Mouse (Mus musculus): ENCODE measurements around the gene Apol9a. TPM values are rescaled to one million over a fixed set of nuclear protein-coding genes. Genes with fewer than 3 reads are reported as not detected.
"Not testable (repeated sequence)": the region's sequence is repeated elsewhere in the genome, so short reads cannot be mapped to it uniquely, and the experiment has no call there.

Apol9a gene
- 1 to 10 TPM; 1.7 to 2.0 TPM for total RNA-seq (2021)
- long read RNA-seq, experiment 1, partial matches to known transcripts = 0 of 3 reads
- long read RNA-seq, experiment 1, other reads (novel, unspliced or antisense) = 0 of 3 reads
- long read RNA-seq, experiment 2, partial matches to known transcripts = 0 of 4 reads
- long read RNA-seq, experiment 2, other reads (novel, unspliced or antisense) = 0 of 4 reads

DNA sequence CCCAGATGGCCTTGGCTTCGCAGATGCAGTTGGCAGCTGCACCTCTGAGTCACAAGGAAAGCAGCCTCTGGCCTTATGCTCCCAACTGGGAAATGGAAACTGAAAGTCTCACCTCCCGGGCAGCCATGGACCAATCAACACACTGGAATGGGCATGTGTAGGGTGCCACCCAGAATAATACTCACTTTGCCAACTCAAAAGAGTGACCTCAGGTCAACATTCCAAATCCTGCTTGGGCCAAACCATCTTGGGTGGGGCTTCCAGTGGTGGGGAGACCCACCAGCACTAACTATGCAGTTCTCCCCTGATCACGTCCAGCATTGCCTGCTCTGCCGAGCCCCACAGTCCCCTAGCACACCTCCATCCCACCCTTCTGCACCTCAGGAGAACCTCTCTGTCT lies at the start of gene Apol9a:
Apol9a (minus strand) TSS at position 101 of the 400 bp plus-strand sequence.
- DNase-seq = not testable (repeated sequence)

DNA sequence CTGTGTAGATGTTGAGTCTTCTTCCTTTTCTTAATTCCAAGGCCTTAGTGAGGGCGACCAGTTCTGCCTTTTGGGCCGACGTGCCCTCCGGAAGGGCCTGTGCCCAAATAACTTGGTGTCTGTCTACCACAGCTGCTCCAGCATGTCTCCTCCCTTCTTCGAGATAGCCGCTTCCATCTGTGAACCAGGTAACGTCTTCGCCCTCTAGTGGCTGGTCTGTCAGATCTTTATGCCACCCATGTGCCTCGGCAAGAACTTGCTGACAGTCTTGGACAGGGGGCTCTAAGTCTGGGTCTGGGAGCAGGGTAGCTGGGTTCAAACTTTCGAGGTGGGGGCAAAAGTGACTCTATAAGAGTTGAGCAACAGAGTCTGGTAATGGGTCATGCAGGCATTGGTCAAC lies 39.0 kb upstream of the Apol9a start:
- DNase-seq = peak; percentile 49 to 61

DNA sequence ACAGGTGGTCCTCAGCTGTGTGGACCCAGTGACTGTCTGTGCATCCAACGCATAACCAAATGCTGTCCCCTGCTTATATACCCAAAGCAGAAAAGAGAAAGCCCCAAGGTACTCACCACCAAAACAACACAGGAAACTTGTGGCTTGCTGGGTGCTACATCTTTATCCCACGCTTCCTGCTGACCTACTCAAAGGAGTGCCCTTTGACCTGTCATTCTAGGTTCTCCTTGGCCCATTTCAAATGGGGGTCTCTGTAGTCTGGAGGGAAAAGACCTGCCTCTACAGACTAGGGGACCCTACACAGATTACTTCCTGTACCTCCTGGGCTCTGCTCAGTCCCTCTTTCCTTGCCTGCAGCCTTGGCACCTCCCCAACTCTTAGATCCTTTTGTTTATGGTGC lies 36.5 kb upstream of the Apol9a start, which contains the start of gene Apol7b:
Apol7b (minus strand) TSS at position 101 of the 400 bp plus-strand sequence.
- DNase-seq = not testable (repeated sequence)

DNA sequence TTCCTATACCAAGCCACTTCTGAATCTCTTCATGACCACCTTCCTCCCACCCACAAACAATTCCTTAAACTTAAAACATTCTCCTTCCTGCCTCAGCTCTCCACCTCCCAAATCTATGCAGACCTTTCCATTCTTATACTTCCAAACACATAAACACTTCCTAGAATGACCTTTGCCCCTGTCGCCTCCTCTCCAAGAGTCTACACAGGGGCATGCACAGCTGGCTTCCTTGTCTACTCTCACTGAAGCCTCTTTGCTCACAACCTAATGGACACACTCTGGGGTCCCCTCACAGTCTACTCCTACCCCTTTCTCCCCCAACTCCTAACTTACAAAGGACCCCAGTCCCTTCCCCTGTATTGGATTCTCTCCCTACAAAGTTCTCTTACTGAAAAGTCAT lies 34.7 kb upstream of the Apol9a start:
- DNase-seq = not testable (repeated sequence)

DNA sequence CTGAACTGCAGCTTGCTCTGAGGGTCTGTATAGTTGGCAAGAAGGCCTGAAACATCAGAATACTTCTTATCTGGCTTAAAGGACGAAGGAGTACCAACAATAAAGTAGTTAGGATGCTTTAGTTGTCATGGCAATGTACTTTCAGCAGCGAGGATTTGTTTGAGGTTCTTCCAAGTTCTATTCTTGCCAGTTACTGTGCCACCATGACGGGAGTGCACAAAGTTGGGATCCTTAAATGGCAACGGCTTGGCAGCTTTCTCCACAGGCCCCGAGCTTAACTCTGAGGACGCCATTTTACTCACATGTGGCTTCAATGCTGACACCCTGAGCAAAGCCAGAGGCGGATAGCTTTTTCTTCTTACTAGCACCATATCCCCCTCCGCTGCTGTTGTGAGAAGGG lies 33.8 kb upstream of the Apol9a start:
- peak in 1 of 2 experiments; percentile 8 for DNase-seq

DNA sequence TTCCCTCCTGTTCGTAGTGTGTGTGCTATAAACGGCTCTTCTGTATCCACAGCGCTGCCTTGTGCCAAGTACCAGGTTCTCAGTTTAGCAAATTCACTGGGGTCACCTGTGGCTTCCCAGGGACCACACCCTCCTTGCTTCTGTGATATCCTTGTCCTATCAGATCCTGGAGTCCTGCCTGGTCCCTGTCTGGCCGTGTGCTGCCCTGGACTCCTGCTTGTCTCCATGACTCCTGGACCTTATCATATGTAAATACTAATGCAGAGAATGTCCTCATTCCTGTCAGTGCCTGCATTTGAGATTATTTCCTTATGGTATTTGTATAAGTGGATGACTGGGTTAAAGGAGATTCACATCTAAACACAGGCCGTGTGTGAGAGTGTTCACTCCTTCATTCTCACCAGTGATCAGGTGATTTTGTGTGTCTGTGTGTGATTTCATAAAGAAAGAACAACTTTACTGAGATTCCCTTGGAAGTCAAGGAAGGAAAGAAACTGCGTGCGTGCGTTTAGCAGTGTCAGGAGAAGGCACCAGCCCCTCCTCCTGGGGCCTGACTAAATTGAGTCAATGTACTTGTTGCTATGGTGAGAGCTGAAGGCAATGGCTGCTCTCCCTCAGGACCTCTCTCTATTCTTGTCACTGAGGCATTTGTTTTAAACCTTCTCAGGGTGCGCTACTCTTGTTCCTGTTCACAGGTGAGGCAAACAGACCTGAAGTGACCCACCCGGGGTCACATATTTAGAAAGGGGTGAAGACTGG lies 17.9 kb upstream of the Apol9a start:
- DNase-seq = not testable (repeated sequence)

DNA sequence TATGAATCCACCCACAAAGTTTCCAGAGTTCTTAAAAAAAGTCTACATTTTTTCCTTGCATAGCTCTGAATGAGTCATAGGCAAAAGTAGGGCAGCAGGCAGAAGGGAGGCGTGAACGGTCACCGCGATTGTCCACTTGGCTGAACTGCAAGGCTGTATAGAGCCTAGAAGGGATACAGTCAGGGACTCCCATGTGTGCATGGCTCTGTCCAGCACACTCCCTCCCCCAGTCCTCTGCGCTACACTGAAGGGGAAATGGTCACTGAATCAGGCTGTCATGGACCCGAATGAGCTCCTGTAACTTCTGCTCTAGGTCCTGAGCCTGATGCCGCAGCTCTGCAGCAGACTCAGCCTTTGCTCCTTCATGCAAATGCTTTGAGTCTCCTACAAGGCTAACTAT lies 12.0 kb upstream of the Apol9a start:
- peak; percentile 25 to 35 for DNase-seq

DNA sequence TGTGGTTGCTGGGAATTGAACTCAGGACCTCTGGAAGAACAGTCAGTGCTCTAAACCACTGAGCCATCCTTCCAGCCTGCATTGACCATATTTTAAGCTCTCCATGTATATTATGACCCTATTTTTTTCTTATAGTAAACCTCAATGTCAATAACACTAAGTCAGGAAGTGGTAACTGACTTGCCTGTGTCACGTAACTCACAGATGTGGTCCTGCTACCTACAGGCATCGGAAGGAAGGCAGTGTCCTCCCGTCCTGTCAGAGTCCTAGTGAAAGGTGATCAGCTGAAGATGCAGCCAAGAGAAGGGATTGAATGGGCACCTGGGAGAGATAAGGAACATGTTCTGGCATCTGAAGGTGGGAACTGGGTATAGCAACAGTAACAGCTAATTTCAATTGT lies 8.7 kb upstream of the Apol9a start:
- DNase-seq = not testable (repeated sequence)

DNA sequence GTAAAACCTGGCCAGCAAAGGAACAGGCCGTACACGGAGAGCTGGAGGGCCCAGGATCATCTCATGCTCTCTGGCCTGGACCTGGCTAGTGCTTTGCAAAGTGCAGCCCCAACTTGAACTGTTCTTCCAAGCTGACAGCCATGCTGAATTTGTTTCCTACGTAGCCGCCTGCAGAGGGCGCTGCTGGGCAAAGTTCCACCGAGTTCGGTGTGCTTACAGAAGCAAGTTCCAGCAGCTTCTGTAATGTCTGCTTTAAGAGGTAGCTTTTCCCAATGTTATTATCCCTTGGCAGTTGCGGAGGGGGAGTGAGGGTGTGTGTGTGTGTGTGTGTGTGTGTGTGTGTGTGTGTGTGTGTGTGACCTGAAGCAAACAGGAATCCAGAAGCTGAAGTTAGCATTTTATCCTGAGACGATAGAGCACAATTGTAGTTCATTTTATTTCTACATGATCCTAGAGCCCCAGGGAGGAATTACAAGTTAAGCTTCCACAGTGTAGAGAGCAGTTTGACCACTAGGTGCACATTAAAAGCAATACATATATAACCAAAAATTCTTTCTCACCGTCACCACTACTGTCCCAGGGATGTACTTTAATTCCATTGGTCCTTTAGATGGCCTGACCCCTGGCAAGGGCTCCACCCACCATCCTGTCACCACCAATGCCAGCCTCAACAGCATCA lies 5.9 kb upstream of the Apol9a start:
- DNase-seq = not testable (repeated sequence)

DNA sequence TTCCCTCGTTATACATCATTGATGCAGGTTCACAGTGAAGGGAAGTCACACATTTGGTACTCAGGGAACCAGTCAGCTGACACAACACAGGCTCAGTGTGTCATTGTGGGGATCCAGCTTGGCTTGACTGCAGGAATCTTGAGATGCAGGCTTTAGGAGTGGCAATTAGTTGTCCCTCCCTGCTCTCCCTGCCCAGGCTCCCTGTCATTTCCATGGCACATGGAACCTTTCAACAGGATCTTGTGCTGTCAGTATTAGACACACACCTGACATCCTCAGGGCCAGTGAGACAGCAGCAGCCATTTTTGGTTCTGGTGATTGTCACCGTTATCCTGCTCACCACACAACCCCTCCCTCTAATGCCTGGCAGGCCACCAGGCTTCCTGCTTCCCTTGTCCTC lies 4.7 kb upstream of the Apol9a start:
- not testable (repeated sequence) for DNase-seq

DNA sequence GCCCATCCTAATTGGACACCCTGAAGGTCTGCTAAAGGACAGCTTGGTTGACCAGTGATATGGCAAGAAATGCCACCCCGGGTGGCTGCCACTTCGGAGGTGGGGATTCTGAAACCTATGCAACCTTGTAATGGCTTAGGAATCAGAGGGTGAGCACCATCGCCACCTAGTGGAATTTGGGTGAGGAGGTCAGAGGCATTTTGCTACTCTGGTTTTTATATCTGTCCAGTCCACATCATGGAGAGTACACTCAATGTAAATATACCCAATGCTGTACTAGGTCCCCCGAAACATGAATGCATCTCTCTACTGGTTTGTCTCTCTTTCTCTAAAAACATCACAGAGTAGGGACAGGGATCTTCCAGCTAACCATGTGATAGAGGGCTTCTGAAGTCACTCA lies 1.8 kb upstream of the Apol9a start:
- not testable (repeated sequence) for DNase-seq

DNA sequence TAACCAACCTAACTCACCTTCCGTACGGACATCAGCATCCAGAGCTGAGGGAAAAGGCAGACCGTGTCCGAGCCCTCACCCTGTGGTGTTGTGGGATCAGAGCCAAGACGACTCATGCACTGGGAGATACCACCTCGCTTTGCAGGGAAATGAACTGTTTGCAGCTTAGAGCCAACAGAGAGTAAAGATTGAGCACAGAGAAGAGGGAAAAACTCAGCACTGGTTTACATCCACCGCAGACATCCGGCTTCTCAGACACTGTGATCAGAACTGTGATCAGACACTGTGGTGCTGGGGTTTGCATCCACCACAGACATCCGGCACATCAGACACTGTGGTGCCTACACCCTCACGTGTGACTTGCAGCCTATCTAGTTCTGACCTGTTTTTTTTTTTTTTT lies 4.6 kb downstream of the Apol9a start:
- peak; percentile 22 to 29 for DNase-seq

DNA sequence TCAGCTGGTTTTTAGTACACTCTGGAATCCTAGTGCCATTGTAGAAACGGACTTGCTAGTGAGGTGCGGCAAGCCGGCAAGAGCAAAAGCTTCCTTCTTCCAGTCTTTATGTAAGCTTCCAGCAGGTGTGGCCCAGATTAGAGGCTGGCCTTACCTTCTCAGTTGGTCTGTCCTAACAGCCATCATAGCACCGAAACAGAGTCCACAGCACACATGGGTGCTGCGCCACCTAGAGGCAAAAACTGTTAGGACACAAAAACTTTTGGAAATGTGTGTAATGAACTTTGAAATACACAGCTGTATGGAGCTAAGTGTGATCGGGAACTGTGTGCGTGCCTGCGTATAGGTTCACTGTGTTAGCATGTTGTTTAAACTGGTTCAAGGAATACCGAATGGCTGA lies 11.9 kb downstream of the Apol9a start, which contains the start of gene Apol7a:
Apol7a (minus strand) TSS at position 84 of the 400 bp plus-strand sequence.
- peak; percentile 25 to 63 for DNase-seq

DNA sequence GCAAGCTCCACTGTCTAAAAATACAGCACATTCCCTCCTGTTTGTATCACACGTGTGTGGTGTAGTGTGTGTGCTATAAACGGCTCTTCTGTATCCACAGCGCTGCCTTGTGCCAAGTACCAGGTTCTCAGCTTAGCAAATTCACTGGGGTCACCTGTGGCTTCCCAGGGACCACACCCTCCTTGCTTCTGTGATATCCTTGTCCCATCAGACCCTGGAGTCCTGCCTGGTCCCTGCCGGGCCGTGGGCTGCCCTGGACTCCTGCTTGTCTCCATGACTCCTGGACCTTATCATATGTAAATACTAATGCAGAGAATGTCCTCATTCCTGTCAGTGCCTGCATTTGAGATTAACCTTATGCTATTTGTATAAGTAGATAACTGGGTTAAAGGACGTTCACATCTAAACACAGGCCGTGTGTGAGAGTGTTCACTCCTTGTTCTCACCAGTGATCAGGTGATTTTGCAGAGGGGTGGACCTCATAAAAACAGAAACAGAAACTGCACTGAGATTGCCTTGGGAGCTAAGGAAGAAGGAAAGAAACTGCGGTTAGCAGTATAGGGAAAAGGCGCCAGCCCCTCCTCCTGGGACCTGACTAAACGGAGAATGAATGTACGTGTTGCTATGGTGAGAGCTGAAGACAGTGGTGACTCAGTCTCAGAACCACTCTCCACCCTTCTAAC lies 13.3 kb downstream of the Apol9a start:
- DNase-seq = peak; percentile 53

DNA sequence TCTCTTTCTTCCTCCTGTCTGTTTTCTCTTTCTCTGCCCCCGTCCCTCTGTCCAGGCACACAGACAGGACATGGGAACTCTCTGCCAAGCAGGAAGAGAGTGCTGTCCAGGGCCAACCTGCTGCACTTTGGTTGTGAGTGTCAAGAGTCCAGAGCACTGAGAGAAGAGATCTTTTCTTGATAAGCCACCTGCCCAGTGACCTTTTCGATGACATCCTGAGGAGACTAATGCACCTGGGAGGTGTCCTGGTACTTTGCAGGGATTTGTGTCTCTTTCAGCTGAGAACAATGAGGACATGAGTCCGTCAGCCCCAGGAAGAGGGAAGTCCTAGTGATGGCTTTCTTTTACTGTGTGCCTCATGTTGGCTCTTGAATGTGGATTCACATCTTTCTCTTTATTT lies 17.1 kb downstream of the Apol9a start:
- DNase-seq = not testable (repeated sequence)

DNA sequence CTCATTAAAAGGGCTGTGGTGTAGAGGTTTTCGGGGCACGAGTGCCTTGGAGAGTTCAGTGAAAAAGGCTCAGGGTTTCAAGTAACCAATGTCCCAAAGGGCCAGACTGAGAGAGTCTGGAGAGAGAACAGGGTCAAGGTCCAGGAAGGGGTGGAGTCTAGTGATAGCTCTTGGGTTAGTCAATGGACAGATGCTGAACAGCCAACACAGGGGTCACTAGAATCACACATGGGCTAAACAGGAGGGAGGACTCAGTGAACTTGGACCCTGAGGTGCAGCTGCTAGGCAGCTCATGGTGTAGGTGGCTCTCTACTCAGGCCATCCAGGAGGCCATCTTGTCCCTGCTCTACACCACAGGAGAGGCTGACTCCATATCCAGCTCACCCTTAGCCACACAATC lies 23.5 kb downstream of the Apol9a start:
- DNase-seq = no peak

DNA sequence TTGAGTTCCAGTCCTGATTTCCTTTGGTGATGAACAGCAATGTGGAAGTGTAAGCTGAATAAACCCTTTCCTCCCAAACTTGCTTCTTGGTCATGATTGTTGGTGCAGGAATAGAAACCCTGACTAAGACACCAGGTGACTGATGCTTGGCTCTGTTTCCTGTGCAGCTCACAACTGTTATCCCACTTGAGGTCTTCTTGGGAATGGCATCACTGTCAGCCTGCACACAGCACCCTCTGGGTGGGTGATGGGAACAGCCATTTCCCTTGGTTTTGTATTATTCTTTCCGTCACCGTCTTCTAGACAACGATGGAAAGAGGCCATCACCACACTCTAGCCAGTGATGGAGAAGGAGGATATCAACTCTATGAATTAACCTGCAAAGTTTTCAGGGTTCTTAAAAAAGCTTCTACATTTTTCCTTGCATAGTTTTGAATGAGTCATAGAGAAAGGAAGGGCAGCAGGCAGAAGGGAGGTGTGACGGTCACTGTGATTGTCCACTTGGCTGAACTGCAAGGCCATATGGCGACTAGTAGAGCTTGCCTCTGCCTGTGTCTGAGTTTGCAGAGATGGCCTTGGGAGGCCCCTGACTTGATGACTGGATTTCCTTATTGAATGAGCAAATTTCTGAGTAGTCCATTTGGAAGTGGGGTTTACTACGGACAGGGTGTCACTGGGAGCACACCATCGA lies 26.4 kb downstream of the Apol9a start:
- peak; percentile 70 to 81 for DNase-seq

DNA sequence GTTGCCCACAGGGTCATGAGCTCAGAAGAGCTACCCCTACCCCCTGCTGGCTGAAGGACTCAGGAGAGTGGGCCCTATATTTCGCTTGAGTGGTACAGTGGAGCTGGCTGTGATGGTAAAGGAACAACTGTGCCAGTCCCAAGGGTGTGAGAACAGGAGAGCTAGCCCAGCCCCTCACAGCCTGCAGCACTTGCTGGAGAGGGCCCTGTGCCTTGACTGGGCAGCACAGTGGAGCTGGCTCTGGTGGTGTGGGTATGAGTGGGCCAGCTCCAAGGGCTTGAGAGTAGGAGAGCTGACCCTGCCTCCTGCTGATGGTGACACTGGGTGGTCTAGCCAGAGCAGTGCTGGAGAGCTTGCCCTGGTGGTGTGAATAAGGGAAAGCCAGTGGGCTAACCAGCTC lies 28.1 kb downstream of the Apol9a start:
- DNase-seq = no peak

DNA sequence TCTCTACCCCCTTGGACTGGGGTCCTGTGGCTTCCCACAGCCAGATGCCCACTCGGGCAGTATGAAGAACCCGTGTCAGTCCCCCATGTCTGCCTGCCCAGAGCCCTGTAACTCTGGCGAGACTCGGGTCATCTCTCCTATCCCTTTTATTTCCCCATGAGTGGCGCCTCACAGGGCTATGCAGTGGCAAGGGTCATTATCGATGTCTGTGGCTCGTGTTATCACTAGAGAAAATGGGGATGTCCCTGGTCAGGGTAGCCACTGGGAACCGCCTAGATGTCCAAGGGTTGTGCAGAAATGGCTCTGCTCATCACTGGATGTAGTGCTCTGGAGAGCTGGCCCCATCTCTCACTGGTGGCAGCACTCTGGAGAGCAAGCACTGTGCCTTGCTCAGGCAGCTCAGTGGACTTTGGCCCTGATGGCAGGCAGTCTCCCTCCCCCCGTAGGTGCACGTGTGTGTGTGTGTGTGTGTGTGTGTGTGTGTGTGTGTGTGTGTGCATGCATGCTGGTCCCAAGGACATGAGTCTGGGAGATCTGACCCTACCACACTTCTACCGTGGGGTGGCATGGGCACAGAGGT lies 28.6 kb downstream of the Apol9a start:
- no peak for DNase-seq

DNA sequence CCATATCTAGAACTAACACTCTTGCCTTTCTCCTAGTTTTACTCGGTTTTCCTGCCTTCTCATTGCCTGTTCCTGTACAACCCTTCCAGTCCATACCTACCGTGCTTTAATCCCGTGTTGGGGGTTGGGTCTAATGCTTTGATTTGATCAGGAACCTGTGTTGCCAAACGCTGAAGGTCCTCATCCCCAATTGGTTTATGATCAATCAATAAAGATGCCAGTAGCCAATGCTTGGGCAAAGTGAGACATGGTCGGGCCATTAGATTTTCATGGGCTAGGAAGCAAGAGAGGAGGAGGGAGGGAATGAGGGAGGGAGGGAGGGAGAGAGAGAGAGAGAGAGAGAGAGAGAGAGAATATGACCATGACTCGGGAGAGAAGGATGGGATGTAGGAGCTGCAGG lies 29.5 kb downstream of the Apol9a start:
- DNase-seq = no peak

DNA sequence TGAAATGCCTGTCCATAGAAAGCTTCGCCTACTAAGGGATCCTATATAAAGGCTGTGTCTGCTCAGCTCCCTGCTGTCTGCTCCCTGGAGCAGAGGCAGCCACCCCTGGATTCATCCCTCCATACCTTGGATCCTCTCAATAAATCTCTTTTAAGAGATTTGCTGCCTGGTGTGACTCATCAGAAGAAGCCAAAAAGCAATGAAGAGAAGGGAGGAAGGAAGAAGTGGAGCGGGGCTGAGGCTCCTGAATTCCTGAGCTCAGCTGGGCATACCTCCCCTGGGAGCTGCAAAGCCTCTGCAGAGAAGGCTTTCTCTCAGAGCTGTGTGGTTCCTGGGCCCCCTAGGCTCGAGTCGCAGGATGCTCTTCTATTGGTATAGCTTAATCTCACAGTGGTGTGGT lies 31.0 kb downstream of the Apol9a start:
- DNase-seq = no peak

Measured in adrenal gland, postnatal 36 days (tissue).